Mouse (Mus musculus) liver, embryonic 16.5 days (tissue): ENCODE measurements around the gene Itfg2. TPM values are rescaled to one million over a fixed set of nuclear protein-coding genes. Genes with fewer than 3 reads are reported as not detected.

ENCODE experiments used
- ATAC-seq: fragments of 200-750 bp; cut with Nextera tagmentation; 2 replicates; pipeline ENCODE4 v1.8.0; 2017; ENCODE audit warnings: low read depth, mild to moderate bottlenecking, moderate number of reproducible peaks, moderate library complexity
- H3K27ac ChIP-seq: fragments of 300-500 bp; sonication (generic); 2 replicates; pipeline ENCODE4 v1.5.1; 2014; ENCODE audit warnings: mild to moderate bottlenecking, low read length
- H3K27me3 ChIP-seq: fragments of 300-500 bp; sonication (generic); 2 replicates; pipeline ENCODE4 v1.6.1; 2014; ENCODE audit warnings: low read depth, low read length, mixed read lengths; ENCODE audit not compliant: control insufficient read depth, insufficient read depth
- H3K36me3 ChIP-seq: fragments of 300-500 bp; sonication (generic); 2 replicates; pipeline ENCODE4 v1.6.1; 2014; ENCODE audit warnings: mild to moderate bottlenecking; ENCODE audit not compliant: control insufficient read depth, insufficient read depth
- H3K4me1 ChIP-seq: fragments of 300-500 bp; sonication (generic); 2 replicates; pipeline ENCODE4 v1.6.1; 2014; ENCODE audit warnings: low read depth, low read length, mixed read lengths; ENCODE audit not compliant: control insufficient read depth
- H3K4me2 ChIP-seq: fragments of 300-500 bp; sonication (generic); 2 replicates; pipeline ENCODE4 v1.6.1; 2014; ENCODE audit warnings: low read depth, low read length, mixed read lengths
- H3K4me3 ChIP-seq: fragments of 300-500 bp; sonication (generic); 2 replicates; pipeline ENCODE4 v1.5.1; 2014; ENCODE audit warnings: low read depth, mild to moderate bottlenecking, low read length
- H3K9ac ChIP-seq: fragments of 300-500 bp; sonication (generic); 2 replicates; pipeline ENCODE4 v1.6.1; 2014; ENCODE audit warnings: low read depth, low read length
- H3K9me3 ChIP-seq: fragments of 300-500 bp; sonication (generic); replicated peaks from 2 replicates; pipeline ENCODE4 v1.6.1; 2016; ENCODE audit warnings: low read length; ENCODE audit not compliant: control insufficient read depth
- WGBS: fragments of 180-500 bp; shearing (Covaris S2); extraction: QIAGEN DNeasy Blood & Tissue Kit; methylation state at CpG from one replicate; pipeline ENCODE4 v1.1.7; 2014; ENCODE audit not compliant: insufficient replicate concordance; 5-methylcytosine and 5-hydroxymethylcytosine counted together
- polyA plus RNA-seq: library from polyadenylated mRNA; unstranded; fragments of >200 nt; fragmentation: Nextera tagmentation; extraction: Ambion mirVana; gene quantifications from 2 replicates; pipeline ENCODE4 v1.2.1, GENCODE M21; 2015

The Itfg2 gene
- polyA plus RNA-seq, 1 experiment from 2014 or later, result 11.9 TPM

DNA sequence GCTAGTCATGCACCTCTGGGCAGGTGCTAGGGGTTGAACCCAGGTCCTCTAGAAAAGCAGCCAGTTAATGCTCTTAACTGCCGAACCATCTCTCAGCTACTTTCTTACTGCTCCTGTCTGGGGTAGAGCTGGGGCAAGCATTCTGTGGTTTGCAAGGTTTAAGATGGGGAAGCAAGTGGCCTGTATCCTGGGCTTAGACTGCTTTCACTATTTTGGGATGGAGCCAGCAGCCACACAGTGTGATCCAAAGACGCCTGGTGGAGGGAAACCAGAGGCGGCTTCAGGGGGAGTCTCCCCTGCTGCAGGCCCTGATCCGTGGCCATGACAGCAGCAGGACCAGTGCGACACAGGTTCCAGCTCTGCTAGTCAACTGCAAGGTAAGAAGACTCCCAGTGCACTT, 20.0 kb downstream of the Itfg2 start:
- Histone ChIP-seq H3K4me3 (no peak overlapping the region), H3K27ac (no peak overlapping the region), H3K9ac (no peak overlapping the region), H3K9me3 (no peaks in the 10 kb centered on the region), H3K4me2 (no peak overlapping the region), H3K4me1 (no peaks in the 10 kb centered on the region), H3K27me3 (no peaks in the 10 kb centered on the region), H3K36me3 (peaks cover 9% of the 10 kb centered on the region)
- no peak for ATAC-seq
- WGBS, result 58% methylated on average over 5 of the region's 5 CpGs

DNA sequence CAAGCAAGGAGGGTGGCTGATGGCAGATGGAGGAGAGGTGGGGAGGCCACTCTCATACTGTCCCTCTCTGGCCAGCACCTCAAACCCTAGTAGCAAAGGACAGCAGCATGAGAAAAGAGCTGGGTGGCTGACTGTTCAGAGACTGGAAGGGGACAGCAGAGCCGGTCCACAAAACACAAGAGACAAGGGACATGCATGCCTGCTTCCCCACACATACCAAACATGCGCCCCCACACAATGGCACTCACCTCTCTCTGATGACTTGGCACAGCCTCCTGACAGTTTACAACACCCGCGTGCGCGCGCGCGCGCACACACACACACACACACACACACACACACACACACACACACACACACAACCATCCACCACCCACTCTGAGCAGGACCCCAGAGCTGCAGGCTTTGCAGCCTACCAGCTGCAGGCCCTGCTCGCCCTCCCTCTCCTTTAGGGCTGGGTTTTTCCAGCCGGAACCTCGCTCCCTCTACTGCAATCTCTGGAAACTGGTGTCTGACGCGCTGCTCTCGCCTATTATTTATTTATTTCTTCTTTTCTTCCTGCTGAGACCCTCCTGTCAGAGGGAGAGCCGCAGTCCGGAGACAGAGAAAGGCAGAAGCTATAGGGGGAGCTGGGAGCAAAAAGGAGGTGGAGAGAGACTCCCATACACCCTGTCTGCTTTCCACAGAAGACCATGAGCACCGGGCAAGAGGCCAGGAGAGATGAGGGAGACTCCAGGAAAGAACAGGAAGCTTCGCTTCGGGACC, 25.1 kb downstream of the Itfg2 start:
- no peak overlapping the region for H3K27ac ChIP-seq
- H3K4me1 ChIP-seq, result no peaks in the 10 kb centered on the region
- peak overlapping the region; percentile 26; the same call in 1 of the 2 replicates for H3K4me3 ChIP-seq

GRCm38 (mm10) chr6:128398996-128399395, 25.7 kb downstream of the Itfg2 start, which contains the start of gene Nrip2:
Gene Nrip2 (plus strand): TSS chr6:128399296.
- ATAC-seq, result no peak
- peak within 1 kb of the TSS; percentile 66 for H3K27ac ChIP-seq
- no peaks in the 10 kb centered on the region for H3K4me1 ChIP-seq
- H3K9ac ChIP-seq, result no peak within 1 kb of the TSS; the same call in 1 of the 2 replicates
- H3K36me3 ChIP-seq, result no peaks in the 10 kb centered on the region
- peak within 1 kb of the TSS; percentile 26; the same call in 1 of the 2 replicates for H3K4me3 ChIP-seq
- no peaks in the 10 kb centered on the region for H3K27me3 ChIP-seq
- 60% methylated on average over 3 of the region's 3 CpGs for WGBS
- H3K4me2 ChIP-seq, result peak within 1 kb of the TSS; percentile 30
- no peaks in the 10 kb centered on the region for H3K9me3 ChIP-seq

More for the DNA sequence above, 25.1 kb downstream of the Itfg2 start:
- H3K4me2 ChIP-seq, result peak overlapping the region; percentile 30
- H3K9me3 ChIP-seq, result no peaks in the 10 kb centered on the region
- ATAC-seq, result peak; percentile 11; the same call in 1 of the 2 replicates
- H3K36me3 ChIP-seq, result no peaks in the 10 kb centered on the region
- no peak overlapping the region; the same call in 1 of the 2 replicates for H3K9ac ChIP-seq
- WGBS, result 54% methylated on average over 21 of the region's 21 CpGs
- H3K27me3 ChIP-seq, result no peaks in the 10 kb centered on the region

GRCm38 (mm10) chr6:128397574-128398261, 27.0 kb downstream of the Itfg2 start:
- ATAC-seq, result peak; percentile 79
- 51% methylated on average over 7 of the region's 7 CpGs for WGBS

DNA sequence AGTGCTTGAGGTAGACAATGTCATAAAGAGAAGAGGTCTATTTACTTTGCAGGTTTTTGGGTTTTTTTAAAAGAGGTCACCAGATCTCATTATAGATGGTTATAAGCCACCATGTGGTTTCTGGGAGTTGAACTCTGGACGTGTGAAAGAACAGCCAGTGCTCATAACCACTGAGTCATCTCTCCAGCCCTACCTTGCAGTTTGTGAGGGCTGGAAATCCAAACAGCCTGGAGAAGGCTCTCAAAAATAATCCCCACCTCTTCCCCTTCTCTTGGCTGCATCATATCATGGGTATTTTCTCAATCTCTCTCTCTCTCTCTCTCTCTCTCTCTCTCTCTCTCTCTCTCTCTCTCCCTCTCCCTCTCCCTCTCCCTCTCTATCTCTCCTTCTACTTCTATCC, 34.0 kb downstream of the Itfg2 start:
- Histone ChIP-seq H3K9ac (no peak overlapping the region), H3K9me3 (no peaks in the 10 kb centered on the region), H3K27me3 (no peaks in the 10 kb centered on the region), H3K4me2 (no peak overlapping the region), H3K4me1 (no peaks in the 10 kb centered on the region), H3K4me3 (no peak overlapping the region), H3K27ac (no peak overlapping the region), H3K36me3 (no peaks in the 10 kb centered on the region)
- ATAC-seq, result no peak
- 7% methylated on average over 1 of the region's 1 CpGs for WGBS

More at GRCm38 (mm10) chr6:128397574-128398261, 27.0 kb downstream of the Itfg2 start:
- Histone ChIP-seq H3K27me3 (no peaks in the 10 kb centered on the region), H3K4me2 (0 out of 2 replicates have a peak overlapping the region, but pooled peaks have one; percentile 9), H3K4me3 (no peak overlapping the region), H3K9ac (no peak overlapping the region), H3K4me1 (no peaks in the 10 kb centered on the region), H3K36me3 (no peaks in the 10 kb centered on the region), H3K27ac (peak overlapping the region; percentile 66), H3K9me3 (no peaks in the 10 kb centered on the region)

DNA sequence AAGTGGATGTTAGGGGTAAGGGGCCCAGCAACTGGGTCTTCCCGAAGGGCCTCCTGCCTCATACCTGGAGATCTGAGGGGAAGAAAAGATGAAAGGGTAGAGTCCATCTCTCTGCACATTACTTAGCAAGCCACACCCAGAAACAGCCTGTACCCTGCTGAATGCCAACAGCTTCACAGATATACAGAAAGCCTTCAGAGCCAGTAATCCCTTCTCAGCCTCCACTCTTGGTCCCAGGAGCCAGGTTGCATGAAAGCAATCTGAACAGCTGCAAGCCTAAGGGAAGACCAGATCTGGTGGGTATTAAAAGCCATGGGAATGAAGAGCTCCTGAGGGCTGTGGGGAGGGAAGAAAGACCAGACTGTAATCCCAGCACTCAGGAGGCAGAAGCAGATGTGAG, 35.5 kb downstream of the Itfg2 start:
- no peak for ATAC-seq
- H3K4me1 ChIP-seq, result no peaks in the 10 kb centered on the region
- WGBS, result 54% methylated on average over 1 of the region's 1 CpGs
- H3K27ac ChIP-seq, result no peak overlapping the region
- no peak overlapping the region for H3K9ac ChIP-seq
- no peak overlapping the region for H3K4me2 ChIP-seq
- no peaks in the 10 kb centered on the region for H3K36me3 ChIP-seq
- H3K9me3 ChIP-seq, result no peaks in the 10 kb centered on the region
- no peak overlapping the region for H3K4me3 ChIP-seq
- H3K27me3 ChIP-seq, result no peaks in the 10 kb centered on the region

GRCm38 (mm10) chr6:128385026-128385425, 39.7 kb downstream of the Itfg2 start:
- no peak overlapping the region for H3K4me3 ChIP-seq
- no peak overlapping the region for H3K4me2 ChIP-seq
- no peak overlapping the region for H3K27ac ChIP-seq
- WGBS, result 53% methylated on average over 1 of the region's 1 CpGs
- no peaks in the 10 kb centered on the region for H3K4me1 ChIP-seq
- no peaks in the 10 kb centered on the region for H3K27me3 ChIP-seq
- no peaks in the 10 kb centered on the region for H3K36me3 ChIP-seq
- no peaks in the 10 kb centered on the region for H3K9me3 ChIP-seq
- no peak overlapping the region for H3K9ac ChIP-seq
- no peak for ATAC-seq

DNA sequence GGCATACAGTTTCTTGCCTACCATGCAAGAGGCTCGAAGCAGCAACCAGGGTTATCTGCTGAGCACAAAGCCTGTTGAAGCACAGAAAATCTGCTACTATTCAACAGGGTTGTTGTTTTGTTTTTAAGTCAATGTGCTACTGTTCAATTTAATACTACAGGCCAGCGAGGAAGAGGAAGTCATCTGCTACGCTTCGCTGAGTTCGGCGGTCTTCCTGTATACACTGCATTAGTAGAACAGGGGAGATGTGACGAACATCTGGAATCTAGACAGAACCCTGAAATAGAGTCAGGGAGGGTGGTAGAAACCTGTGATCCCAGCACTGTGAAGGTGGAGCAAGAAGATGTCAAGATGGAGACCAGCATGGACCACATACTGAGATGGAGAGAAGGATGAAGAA, 41.0 kb downstream of the Itfg2 start:
- Histone ChIP-seq H3K4me3 (no peak overlapping the region), H3K9me3 (no peaks in the 10 kb centered on the region), H3K36me3 (no peaks in the 10 kb centered on the region), H3K27me3 (no peaks in the 10 kb centered on the region), H3K27ac (no peak overlapping the region), H3K4me2 (no peak overlapping the region), H3K4me1 (no peaks in the 10 kb centered on the region), H3K9ac (no peak overlapping the region)
- ATAC-seq, result no peak
- WGBS, result 33% methylated on average over 7 of the region's 7 CpGs

DNA sequence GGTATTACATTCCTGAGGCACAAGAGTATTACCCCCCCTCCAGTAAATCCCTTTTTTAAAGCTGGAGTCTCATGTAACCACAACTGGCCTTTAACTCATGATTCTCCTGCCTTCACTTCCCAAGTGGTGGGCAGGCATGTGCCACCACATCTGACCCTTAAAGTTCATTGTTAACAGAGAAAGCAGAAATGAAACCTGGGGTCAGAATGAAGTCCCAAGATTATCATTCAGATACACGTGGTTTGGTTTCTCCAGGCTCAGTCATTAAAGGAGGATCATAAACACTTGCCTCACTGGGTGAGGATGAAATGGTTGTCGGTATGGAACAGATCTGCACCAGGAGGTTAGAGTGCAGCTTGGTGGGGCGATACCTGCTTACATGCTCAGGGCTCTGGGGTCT, 43.5 kb downstream of the Itfg2 start:
- Histone ChIP-seq H3K4me3 (no peak overlapping the region), H3K9ac (no peak overlapping the region), H3K27me3 (no peaks in the 10 kb centered on the region), H3K4me2 (no peak overlapping the region), H3K4me1 (no peaks in the 10 kb centered on the region), H3K36me3 (no peaks in the 10 kb centered on the region), H3K27ac (no peak overlapping the region), H3K9me3 (no peaks in the 10 kb centered on the region)
- ATAC-seq, result no peak
- 52% methylated on average over 3 of the region's 3 CpGs for WGBS
